8 mouse cellular contexts compared by ENCODE assay signal in genomic region chr3:104791017-104791416, GRCm38 (mm10). TPM values are rescaled to one million over a fixed set of nuclear protein-coding genes. Genes with fewer than 3 reads are reported as not detected.
DNase-seq lines count a peak whose midpoint lies in the region; ATAC-seq lines count a peak whose summit lies in the region.

No protein-coding gene starts in this region.

- H3K9me3 ChIP-seq in heart, embryonic 11.5 days (replicated peaks; ENCODE audit: control insufficient read depth, low read length), result no peaks in the 10 kb centered on the region
- no peaks in the 10 kb centered on the region for H3K9me3 ChIP-seq in hindbrain, embryonic 10.5 days
- no peaks in the 10 kb centered on the region for H3K9me3 ChIP-seq in midbrain, embryonic 10.5 days (replicated peaks)

- H3K27me3 ChIP-seq in heart, embryonic 11.5 days (ENCODE audit: control insufficient read depth, insufficient read depth, low read length), result no peaks in the 10 kb centered on the region
- peaks cover 35% of the 10 kb centered on the region for H3K27me3 ChIP-seq in hindbrain, embryonic 10.5 days (ENCODE audit: insufficient read depth, poor library complexity, severe bottlenecking)
- H3K27me3 ChIP-seq in midbrain, embryonic 10.5 days (ENCODE audit: low read depth, poor library complexity, severe bottlenecking), result peaks cover 42% of the 10 kb centered on the region

- DNase-seq in heart, postnatal 14 days, result no peak
- peak; percentile 33 for DNase-seq in brain, adult 2 months (ENCODE audit: low read depth, low spot score)
- DNase-seq in hindbrain, embryonic 10.5 days (ENCODE audit: low spot score), result no peak
- DNase-seq in midbrain, embryonic 10.5 days (ENCODE audit: low spot score), result no peak
- no peak for DNase-seq in frontal cortex, postnatal 10 days (ENCODE audit: low spot score in 2 of 2)
- DNase-seq in gastrocnemius, postnatal 10 days, result no peak

- peak overlapping the region; percentile 90 for H3K27ac ChIP-seq in heart, embryonic 11.5 days (ENCODE audit: low read depth, low read length)
- peak overlapping the region; percentile 89 for H3K27ac ChIP-seq in hindbrain, embryonic 10.5 days
- H3K27ac ChIP-seq in midbrain, embryonic 10.5 days (replicated peaks), result peak overlapping the region; percentile 66

- H3K4me3 ChIP-seq in heart, embryonic 11.5 days (ENCODE audit: low read depth, low read length), result peak overlapping the region; percentile 71
- H3K4me3 ChIP-seq in hindbrain, embryonic 10.5 days, result peak overlapping the region; percentile 70
- peak overlapping the region; percentile 65 for H3K4me3 ChIP-seq in midbrain, embryonic 10.5 days

- H3K4me2 ChIP-seq in heart, embryonic 11.5 days, result peak overlapping the region; percentile 90

- peaks cover 56% of the 10 kb centered on the region for H3K4me1 ChIP-seq in heart, embryonic 11.5 days (ENCODE audit: control insufficient read depth, insufficient read depth, low read length)
- peaks cover 73% of the 10 kb centered on the region for H3K4me1 ChIP-seq in hindbrain, embryonic 10.5 days (replicated peaks)
- peaks cover 71% of the 10 kb centered on the region for H3K4me1 ChIP-seq in midbrain, embryonic 10.5 days

- H3K36me3 ChIP-seq in heart, embryonic 11.5 days (ENCODE audit: control insufficient read depth, insufficient read depth, low read length), result peaks cover 17% of the 10 kb centered on the region
- peaks cover 32% of the 10 kb centered on the region for H3K36me3 ChIP-seq in hindbrain, embryonic 10.5 days
- peaks cover 40% of the 10 kb centered on the region for H3K36me3 ChIP-seq in midbrain, embryonic 10.5 days

- no peak for ATAC-seq in heart, embryonic 11.5 days (replicated peaks; ENCODE audit: insufficient number of reproducible peaks, low FRiP score, low TSS enrichment)
- no peak for ATAC-seq in frontal cortex, adult (ENCODE audit: low TSS enrichment)

- intact Hi-C loops in heart, postnatal 14 days (cut with DNase I), result no loop called here

- 15% methylated on average over 4 of the region's 4 CpGs for WGBS in heart, embryonic 11.5 days (ENCODE audit: insufficient replicate concordance)
- 23% methylated on average over 4 of the region's 4 CpGs for WGBS in hindbrain, embryonic 10.5 days
- WGBS in midbrain, embryonic 10.5 days, result 31% methylated on average over 4 of the region's 4 CpGs

- H3K9ac ChIP-seq in heart, embryonic 11.5 days (ENCODE audit: low read depth, low read length), result peak overlapping the region; percentile 76; the same call in 1 of the 2 replicates

RNA-seq across cellular contexts. Expression of gene Rhoc, which starts 2.8 kb away (rescaled TPM):
- 242 and 272 TPM in 2 replicates for polyA plus RNA-seq in heart, embryonic 11.5 days (2014; fragmentation: Nextera tagmentation; extraction: Ambion mirVana)
- total RNA-seq in heart, postnatal 14 days (2021), result 100 to 1,000 TPM; 139 to 166 TPM
- 102 and 107 TPM in 2 replicates for polyA plus RNA-seq in hindbrain, embryonic 10.5 days (2016; fragmentation: Nextera tagmentation; extraction: Ambion mirVana)
- 87.0 and 89.3 TPM in 2 replicates for polyA plus RNA-seq in midbrain, embryonic 10.5 days (2016; fragmentation: Nextera tagmentation; extraction: Ambion mirVana)
- total RNA-seq in gastrocnemius, postnatal 10 days (2021), result 100 to 1,000 TPM in 1 of 2 experiments, 10 to 100 TPM in 1; 96.3 to 130 TPM

RNA-seq across cellular contexts. Expression of gene Fam19a3, which starts 9.4 kb away (rescaled TPM):
- 1.2 and 2.2 TPM in 2 replicates for polyA plus RNA-seq in heart, embryonic 11.5 days (2014; fragmentation: Nextera tagmentation; extraction: Ambion mirVana)
- 1 to 10 TPM; 2.2 to 2.3 TPM for total RNA-seq in heart, postnatal 14 days (2021)
- 0.05 and 0.46 TPM in 2 replicates for polyA plus RNA-seq in hindbrain, embryonic 10.5 days (2016; fragmentation: Nextera tagmentation; extraction: Ambion mirVana)
- 0.15 TPM in 1 of 2 replicates, not detected in the other for polyA plus RNA-seq in midbrain, embryonic 10.5 days (2016; fragmentation: Nextera tagmentation; extraction: Ambion mirVana)
- 1 to 10 TPM; 3.8 TPM for total RNA-seq in gastrocnemius, postnatal 10 days (2021)

RNA-seq across cellular contexts. Expression of gene Ppm1j, which starts 10.2 kb away (rescaled TPM):
- polyA plus RNA-seq in heart, embryonic 11.5 days (2014; fragmentation: Nextera tagmentation; extraction: Ambion mirVana), result 23.5 and 36.9 TPM in 2 replicates
- 10 to 100 TPM; 39.2 to 39.7 TPM for total RNA-seq in heart, postnatal 14 days (2021)
- polyA plus RNA-seq in hindbrain, embryonic 10.5 days (2016; fragmentation: Nextera tagmentation; extraction: Ambion mirVana), result 1.8 and 3.1 TPM in 2 replicates
- polyA plus RNA-seq in midbrain, embryonic 10.5 days (2016; fragmentation: Nextera tagmentation; extraction: Ambion mirVana), result 1.1 and 1.2 TPM in 2 replicates
- total RNA-seq in gastrocnemius, postnatal 10 days (2021), result 10 to 100 TPM; 31.9 to 32.4 TPM

RNA-seq across cellular contexts. Expression of gene Mov10, which starts 27.3 kb away (rescaled TPM):
- polyA plus RNA-seq in heart, embryonic 11.5 days (2014; fragmentation: Nextera tagmentation; extraction: Ambion mirVana), result 35.7 and 41.2 TPM in 2 replicates
- 1 to 10 TPM; 7.4 to 7.9 TPM for total RNA-seq in heart, postnatal 14 days (2021)
- 17.0 and 19.8 TPM in 2 replicates for polyA plus RNA-seq in hindbrain, embryonic 10.5 days (2016; fragmentation: Nextera tagmentation; extraction: Ambion mirVana)
- 12.7 and 13.5 TPM in 2 replicates for polyA plus RNA-seq in midbrain, embryonic 10.5 days (2016; fragmentation: Nextera tagmentation; extraction: Ambion mirVana)
- 1 to 10 TPM; 5.5 to 8.7 TPM for total RNA-seq in gastrocnemius, postnatal 10 days (2021)
